Mouse (Mus musculus): ENCODE results near the gene Sptb. TPM values are rescaled to one million over a fixed set of nuclear protein-coding genes. Genes with fewer than 3 reads are reported as not detected.

The Sptb gene
- total RNA-seq, 2 experiments from 2014 or later, result 35.4 to 39.8 TPM

DNA sequence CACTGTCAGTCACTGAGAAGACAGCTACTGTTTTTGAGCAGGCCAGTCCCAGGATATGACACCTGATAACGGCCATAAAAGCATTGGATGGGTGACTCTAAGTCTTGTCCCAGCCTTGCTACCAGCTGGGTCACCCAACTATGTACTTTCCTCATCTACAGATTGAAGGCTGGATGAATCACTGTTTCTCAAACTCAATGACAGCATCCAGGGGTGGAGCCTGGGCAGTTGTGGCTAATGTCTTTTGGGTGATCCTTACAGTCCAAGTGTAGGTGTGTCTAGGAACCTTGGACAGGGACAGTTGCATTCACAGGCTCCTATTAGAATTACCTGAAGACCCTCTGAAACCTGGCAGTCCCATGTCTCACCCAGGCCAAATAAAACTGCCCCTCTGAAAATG lies 130.5 kb downstream of the Sptb start:
- no peak for DNase-seq
- intact Hi-C loops (cut with DNase I), result no loop called here

DNA sequence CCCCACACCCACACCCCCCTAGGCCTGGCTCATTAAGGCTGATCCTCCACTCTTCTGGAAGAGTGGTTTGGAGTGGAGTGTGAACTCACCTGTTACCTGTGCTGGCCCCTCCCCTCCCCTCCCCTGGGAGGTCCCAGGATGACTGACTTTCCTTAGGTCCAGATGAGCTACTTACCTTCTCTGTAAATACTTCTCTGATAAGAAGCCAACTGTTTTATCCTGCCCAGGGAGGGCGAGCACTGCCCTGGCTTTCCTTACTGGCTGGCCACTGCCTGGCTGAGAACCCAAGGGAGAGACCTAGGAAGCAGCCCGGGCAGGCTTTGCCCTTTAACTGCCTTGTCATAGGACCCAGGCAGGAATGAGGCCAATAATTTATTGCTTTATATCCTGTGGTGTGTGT lies 131.9 kb downstream of the Sptb start:
- no peak for DNase-seq
- intact Hi-C loops (cut with DNase I), result no loop called here

DNA sequence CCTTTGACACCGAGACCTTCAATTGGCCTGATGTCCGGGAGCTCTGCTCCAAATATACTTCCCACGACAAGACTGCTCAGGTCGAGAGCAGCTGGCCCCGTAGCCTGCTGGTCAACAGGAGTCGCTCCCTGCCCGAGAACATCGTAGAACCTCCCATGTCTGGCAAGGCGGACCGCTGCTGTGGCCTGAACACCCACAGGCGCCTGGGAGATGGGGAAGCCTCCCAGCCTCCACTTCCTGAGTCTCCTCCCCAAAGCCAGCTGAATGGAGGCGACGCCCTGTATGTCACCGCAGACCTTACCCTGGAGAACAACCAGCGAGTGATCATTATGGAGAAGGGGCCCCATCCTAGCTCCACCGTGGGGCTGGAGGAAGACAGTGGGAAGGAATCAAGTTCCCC lies 132.5 kb downstream of the Sptb start:
- intact Hi-C loops (cut with DNase I), result no loop called here
- no peak for DNase-seq

DNA sequence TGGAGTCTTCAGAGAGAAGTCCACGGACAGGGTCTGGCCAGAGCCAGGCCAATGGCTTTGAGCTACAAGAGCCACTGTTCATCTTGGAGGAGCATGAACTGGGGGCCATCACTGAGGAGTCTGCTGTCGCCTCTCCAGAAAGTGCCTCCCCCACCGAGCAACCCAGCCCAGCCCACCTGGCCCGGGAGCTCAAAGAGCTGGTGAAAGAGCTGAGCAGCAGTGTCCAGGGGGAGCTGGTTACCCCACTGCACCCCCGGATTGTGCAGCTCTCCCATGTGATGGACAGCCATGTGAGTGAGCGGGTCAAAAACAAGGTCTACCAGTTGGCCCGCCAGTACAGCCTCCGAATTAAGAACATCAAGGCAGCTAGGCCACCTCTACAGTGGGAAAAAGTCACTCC lies 133.5 kb downstream of the Sptb start:
- intact Hi-C loops (cut with DNase I), result no loop called here
- no peak for DNase-seq

DNA sequence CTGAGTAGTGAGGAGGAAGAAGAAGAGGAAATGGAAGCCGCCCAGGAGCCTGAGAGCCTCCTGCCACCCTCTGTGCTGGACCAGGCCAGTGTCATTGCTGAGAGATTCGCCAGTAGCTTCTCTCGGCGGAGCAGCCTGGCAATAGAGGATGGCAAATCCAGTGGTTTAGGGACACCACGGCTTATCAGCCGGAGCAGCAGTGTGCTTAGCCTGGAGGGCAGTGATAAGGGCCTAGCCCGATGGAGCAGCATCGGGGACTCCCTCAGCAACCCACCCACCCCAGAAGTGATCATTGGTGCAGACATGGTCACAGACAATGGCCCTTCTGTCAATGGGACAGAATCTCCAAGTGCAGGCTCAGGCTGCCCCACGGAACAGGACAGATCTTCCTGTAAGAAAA lies 134.3 kb downstream of the Sptb start:
- no peak for DNase-seq
- intact Hi-C loops (cut with DNase I), result no loop called here

DNA sequence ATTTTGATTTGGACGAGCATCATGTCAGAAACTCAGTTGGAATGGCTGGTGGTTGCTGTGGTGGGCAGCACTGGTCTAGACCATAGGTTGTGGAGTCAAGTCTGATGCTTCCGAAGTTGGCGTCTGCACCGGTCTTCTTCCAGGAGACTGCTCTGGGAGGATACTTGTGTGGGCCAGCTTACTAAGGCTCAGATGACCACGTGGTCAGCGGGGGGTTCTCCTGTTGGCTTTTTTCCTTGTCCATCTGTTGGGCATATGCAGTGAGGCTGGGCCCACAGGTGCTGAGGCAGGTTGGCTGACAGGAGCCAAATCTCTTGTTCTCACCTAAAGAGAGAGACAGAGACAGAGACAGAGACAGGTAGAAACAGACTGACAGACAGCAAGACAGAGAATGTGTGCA lies 135.5 kb downstream of the Sptb start:
- intact Hi-C loops (cut with DNase I), result no loop called here
- peak; percentile 50 for DNase-seq

DNA sequence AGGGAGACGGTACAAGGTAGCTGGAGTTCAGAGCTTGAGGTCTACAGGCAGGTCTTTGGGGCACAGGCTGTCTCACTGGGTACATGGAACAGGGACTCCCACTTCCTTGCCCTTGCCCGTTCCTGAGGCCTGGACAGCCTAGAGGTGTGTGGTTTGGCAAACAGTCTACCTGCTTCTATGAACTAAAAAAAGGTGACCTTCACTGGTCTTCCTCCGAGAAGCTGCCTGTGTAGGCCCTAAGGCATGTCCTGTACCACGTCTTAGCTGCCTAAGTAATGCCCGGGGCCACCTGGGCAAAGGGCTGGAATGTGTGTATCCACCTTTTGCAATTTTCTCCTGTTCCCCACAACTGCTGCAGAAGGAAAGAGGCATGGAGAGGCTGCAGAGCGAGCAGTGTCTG lies 137.0 kb downstream of the Sptb start:
- intact Hi-C loops (cut with DNase I), result no loop called here
- DNase-seq, result no peak

DNA sequence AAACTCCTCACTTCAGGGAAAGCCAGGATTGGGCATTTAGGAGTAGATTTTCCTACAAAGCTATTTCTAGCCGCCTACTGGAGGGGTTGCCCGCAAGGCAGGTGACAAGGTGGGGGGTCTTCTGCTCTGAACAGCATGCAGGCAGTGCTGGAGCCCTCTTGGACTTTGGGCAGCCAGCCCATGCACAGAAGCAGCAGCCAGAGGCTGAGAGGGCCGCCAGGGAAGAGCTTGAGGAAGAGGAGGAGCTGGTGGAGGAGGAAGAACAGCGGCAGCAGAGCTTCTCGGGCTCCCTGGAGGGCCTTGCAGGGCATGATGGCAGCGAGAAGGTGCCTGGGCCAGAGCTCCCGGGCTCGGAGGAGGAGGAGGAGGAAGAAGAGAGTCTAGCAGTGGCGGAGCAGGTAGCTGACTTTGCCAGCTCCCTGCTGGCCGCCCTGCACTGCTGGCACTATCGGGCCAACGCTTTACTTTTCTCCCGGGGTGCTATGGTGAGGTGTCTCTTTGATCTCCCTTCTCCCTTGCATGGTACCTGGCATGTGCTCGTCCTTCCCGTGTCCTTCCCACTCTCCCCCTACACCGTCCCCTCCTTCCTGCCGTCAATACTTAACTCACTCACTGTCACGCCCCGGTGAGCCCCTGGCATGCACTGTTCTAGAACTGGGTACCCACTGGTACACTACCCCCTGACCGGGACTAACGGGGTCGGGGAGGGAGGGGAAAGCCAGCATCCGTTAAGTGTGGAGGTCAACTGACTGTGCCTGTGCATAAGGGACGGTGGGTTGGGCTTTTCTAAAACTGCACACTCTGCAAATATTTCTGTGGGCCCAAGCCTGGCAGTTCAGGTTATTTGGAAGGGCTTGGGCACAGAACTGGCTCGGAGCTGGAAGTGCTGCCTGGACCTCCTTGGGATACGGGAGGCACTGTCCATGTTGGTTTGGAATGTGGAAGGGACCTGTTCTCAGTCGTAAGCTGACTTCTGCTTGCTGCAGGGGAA lies 137.8 kb downstream of the Sptb start:
- peak; percentile 48 for DNase-seq
- intact Hi-C loops (cut with DNase I), result no loop called here

DNA sequence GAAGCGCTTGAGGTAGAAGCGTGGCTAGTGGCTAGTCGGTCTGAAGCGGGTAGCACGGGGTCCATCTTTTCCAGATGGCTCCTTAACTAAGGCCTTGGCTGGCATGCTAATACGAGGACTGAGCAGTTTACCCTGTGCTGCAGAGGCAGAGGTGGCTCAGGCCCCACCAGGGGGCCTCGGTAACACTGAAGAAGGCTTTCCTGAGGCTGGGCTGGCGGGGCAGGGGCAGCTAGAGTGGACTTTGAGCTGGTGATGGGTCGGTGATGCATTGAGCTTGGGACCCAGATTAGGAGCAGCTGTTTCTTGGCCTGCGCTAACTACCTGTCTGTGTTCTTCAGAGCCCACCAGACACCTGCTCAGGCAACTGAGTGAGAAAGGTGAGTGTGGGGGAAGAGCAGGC lies 139.1 kb downstream of the Sptb start:
- no peak for DNase-seq
- intact Hi-C loops (cut with DNase I), result no loop called here

DNA sequence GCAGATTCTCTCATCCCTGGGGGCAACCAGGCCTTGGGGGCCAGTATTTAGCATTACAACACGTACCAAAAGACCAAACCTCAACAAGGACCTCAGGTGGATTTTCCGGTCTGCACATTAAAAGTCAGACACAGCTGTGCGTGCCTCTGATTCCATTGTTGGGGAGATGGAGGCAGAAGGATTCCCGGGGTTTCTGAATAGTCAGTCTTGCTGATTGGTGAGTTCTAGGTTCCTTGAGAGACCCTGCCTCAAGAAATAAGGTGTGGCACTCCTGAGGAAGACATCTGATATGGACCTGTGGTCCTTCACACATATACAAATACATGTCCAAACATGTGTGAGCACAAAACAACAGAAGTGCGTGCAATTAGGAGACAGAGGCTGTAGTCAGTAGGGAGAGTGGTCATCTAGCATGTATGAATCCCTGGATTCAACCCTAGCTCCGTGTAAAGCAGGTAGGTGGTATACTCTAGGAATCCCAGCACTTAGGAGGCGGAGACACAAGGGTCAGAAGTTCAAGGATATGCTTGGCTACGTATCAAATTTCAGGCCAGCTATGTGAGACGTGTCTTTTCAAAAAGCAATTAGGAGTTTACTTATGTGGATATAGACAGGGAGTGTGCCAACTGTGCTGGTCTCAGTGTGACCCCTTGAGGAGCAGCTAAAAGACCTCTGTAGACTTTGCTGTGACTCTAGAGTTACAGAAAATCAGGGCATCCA lies 140.0 kb downstream of the Sptb start:
- intact Hi-C loops (cut with DNase I), result no loop called here
- DNase-seq, result no peak

DNA sequence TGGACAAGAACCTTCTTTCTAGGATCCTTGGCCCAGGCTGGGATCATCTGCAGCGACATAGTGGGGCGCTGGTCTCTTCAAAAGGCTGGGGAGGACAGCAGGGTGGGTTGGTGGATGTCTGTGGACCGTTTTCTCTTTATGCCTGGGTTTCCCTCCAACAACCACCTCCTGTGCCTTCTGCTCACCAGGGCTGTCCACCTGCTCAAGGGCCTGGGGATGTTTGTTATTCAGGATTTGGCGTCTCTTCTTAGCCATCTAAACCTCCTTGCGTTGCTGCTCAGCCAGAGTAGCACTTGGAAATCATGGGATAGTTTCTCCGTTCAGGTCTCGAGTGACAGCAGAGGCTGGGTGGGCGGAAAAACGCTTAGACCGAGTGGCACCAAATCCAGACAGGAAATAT lies 144.1 kb downstream of the Sptb start:
- intact Hi-C loops (cut with DNase I), result no loop called here

DNA sequence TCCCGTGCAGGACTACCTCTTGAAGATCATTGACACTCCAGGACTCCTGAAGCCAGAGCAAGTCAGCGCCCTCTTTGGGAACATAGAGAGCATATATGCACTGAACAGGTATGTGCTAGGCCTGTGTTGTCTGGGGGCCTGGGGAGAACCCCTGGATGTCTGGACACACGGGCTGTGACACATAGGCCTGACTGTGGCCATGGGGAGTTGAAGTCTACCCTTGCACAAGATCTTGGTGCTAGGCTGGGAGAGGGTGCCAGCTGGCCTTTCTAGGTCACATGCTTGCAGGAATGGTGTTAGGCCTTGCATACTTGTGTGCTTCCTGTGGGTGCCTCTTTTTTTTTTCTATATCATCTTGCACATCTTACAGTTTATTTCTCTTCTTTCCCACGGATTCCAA lies 148.2 kb downstream of the Sptb start:
- intact Hi-C loops (cut with DNase I), result no loop called here
- no peak for DNase-seq

More for the DNA sequence above, 144.1 kb downstream of the Sptb start:
- DNase-seq, result no peak

DNA sequence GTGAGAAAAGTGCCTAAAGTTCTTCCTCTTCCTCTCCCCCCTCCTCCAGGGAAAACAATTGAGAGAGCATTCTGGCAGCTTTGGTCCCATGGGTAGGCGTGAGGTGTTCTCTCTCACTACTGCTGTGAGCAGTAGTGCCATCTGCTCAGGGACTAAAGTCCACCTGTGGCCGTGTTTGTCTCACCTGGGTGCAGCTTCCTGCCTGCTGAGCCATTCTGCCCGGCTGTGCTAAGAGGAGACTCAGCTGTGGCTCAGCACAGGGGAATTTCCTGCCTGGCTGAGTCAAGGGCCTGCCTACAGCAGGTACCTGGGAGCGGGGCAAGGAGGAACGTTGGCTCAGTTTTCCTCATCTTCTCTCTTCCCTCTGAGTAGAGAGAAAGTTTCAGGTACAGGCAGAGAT lies 152.1 kb downstream of the Sptb start:
- intact Hi-C loops (cut with DNase I), result no loop called here
- no peak for DNase-seq

DNA sequence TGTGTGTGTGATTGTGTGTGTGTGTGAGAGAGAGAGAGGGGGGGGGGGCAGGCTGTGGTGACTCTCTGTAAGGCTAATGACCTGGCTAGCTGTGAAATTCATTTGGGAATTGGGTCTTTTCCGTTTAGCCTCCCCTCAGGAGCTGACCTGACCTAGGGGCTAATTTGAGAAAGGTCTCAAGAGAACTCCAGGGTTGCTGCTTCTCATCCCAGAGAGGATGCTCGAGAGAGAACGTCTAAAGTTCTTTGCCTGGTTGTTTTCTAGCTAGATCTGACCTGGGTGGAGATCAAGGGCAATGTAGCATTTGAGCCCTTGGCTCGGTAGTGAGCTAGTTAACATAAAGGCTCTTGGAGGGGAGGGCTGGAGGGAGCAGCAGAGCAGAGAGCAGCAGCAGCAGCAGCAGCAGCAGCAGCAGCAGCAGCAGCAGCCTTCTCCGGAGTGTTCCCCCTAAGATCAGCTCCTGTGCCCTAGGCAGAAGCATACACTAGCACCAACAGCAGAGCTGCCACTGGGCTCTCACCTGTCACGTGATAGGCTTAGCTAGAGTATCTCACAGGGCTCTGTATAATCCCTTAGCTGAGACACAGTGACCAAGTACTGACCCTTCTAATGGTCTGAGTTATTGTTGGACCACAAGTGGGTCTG lies 153.5 kb downstream of the Sptb start:
- intact Hi-C loops (cut with DNase I), result no loop called here
- DNase-seq, result no peak

DNA sequence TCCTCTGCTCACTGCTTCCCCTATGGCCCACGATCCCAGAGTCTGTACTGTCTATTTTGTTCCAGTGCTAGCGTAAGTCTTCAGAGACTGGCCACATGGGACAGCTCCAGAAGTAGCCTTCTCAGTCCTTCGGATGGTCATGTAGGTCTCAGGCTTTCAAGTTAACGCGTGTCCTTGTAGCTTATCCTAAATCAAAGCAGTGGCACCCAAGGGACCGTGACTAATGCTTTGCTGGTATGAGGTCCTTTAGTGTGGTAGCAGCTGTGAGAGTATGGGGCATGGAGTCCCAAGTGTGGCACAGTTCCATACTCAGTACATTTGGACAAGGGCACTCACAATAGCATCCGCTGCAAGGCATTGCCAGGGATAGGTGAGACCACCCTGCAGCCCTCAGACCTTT lies 154.2 kb downstream of the Sptb start:
- no peak for DNase-seq
- intact Hi-C loops (cut with DNase I), result no loop called here

DNA sequence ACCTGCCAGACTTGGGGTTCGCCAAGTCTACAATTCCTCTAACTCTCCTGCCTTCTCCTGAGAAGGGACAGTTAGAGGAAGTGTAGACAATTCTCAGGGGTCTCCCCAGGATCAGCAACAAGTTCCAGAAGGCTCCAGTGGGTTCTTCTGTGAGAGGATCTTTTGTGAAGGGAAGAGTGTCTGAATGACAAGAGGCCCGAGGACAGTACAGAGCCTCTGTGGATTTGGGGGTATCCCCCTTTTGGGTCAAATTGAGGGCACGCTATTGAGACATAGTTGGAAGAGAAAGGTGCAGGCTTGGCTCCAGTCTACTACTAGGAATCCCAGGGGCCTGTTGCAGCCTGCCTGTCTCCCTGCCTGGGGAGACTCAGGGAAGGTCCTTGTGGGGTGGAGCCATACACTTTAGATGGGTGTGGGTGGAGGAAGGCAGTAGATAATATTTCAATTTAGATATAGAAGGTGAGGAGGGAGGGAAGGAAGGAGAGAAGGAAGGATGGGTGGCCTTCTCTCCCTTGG lies 155.4 kb downstream of the Sptb start:
- intact Hi-C loops (cut with DNase I), result no loop called here
- no peak for DNase-seq

DNA sequence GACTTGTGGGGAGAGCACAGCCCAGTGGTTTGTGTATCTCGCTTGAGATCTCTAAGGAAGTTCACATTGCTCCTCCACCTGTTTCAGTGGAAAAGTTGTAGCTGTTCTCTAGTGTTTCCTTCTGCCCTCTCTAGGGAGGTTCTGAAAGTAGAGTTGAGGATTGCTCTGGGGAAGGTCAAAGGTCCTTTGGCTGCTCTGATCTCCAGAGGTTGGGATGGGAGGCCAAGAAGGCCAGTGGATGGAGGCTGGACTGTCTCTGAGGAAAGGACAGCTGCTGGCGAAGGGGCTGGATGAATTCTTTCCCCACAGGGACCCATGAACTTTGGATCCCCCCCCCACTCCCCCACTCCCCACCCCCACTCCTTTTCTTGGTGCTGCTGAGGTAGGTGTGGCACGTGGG lies 156.0 kb downstream of the Sptb start:
- DNase-seq, result no peak
- intact Hi-C loops (cut with DNase I), result no loop called here

DNA sequence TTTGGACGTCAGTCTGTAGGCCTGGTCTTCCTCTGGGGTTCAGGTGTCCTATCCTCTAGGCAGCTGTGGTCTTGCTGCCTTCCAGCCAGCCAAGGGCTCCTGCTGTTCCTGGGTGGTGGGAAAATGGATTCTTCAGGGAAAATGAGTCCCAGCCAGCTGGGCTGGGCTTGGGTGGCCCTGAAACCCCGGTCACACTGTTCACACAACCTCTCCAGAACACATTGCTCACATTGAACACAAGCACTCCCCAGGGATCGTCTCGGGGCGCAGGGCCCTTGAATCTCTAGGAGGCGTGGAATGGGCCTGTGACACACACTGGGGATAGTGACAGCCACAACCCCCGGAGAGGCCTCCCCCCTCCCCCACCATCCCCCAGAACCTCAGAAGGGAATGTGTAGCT lies 156.4 kb downstream of the Sptb start:
- intact Hi-C loops (cut with DNase I), result no loop called here
- DNase-seq, result no peak

DNA sequence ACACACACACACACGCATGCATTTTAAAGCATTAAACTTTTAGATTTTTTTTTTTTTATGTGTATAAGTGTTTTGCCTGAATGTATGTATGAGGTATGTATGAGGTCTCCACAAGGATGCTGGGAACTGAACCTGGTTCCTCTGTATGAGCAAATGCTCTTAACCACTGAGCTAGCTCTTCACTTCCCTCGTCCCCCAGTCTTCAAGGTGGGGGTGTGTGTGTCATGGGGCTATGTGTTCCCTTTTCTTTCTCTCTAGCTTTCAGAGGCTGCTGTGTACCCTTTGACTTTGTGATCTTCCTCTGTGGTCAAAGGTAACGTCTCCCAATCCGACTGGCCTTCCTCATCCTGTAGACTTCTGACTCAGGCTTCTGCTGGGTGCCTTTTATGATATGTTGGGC lies 157.4 kb downstream of the Sptb start:
- DNase-seq, result no peak
- intact Hi-C loops (cut with DNase I), result no loop called here

DNA sequence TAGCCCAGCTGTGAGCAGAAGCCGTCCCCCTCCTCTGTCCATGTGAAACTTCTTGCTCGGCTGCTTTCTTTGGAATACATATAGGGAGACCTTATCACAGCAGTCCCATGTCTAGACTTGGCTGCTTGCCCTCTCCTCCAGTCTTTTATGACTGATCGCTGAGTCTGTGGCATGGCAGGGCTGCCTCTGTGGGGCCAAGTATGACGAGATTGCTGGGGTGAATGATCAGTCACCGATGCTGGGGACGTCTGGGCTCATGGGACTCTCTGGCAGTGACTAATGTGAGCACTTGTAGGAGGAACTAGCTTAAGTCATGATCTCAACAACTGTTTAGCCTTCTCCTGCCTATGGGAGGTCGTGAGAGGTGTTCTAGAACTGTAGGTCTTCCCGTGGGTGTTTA lies 158.0 kb downstream of the Sptb start:
- intact Hi-C loops (cut with DNase I), result no loop called here
- no peak for DNase-seq

DNA sequence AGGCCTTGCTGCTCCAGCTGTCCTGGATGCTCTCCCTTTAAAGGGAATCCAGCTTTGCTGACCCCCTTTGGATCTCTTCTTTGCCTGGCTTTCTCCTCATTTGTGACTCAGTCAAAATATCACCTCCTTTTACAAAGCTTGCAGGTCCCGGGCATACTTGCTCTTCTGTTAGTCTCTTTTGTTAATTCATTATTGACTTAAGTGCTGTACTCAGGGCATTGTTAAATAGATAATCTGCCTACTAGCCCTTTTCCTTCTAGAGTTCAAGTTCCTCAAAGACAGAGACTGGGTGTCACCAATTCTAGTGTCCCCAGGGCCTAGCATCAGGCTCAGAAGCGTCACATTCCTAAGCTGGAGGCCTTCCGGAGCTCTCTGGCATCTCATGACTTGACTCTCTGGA lies 161.1 kb downstream of the Sptb start:
- no peak for DNase-seq
- intact Hi-C loops (cut with DNase I), result no loop called here

DNA sequence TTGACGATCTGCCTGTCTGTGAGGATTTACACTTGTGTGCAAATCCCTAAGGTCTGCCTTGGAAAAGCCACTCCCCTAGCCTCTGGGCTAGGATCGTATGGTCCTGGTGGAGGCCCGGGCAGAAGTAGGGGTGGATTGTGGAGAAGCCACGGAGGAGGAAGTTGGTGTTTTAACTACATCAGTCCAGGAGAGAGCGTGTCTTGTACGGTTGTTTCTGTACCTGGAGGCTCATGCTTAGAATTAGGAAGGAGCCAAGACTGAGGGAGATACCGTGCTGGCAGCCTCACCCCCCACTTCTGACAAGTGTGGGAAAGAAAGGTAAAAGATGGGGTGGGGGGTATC lies 162.3 kb downstream of the Sptb start:
- intact Hi-C loops (cut with DNase I), result no loop called here
- no peak for DNase-seq
